In genomic region chr5:106830775-106831174, GRCm38 (mm10) we compare ENCODE assay signal across 23 mouse cellular contexts.
"Had no signal": no experiment of that assay in that cellular context is flagged by ENCODE, and none has a peak within 500 bp of the region (broad histone marks: within the 10 kb centered on the region; RNA-seq: fewer than 3 reads in every experiment).

No protein-coding gene starts in this region.

- H3K4me1 ChIP-seq: liver, embryonic 13.5 days had no signal

- H3K36me3 ChIP-seq: heart, embryonic 10.5 days; heart, embryonic 12.5 days; kidney, embryonic 15.5 days; limb, embryonic 10.5 days; limb, embryonic 12.5 days; liver, embryonic 13.5 days had no signal

- H3K4me2 ChIP-seq: heart, embryonic 12.5 days; hindbrain, embryonic 14.5 days; kidney, embryonic 15.5 days; limb, embryonic 12.5 days; liver, embryonic 11.5 days; liver, embryonic 13.5 days had no signal

- H3K9ac ChIP-seq: heart, embryonic 12.5 days; hindbrain, embryonic 14.5 days; kidney, embryonic 15.5 days; limb, embryonic 12.5 days; liver, embryonic 13.5 days had no signal

- H3K9me3 ChIP-seq: heart, embryonic 10.5 days; kidney, embryonic 15.5 days; limb, embryonic 10.5 days; limb, embryonic 12.5 days; liver, embryonic 13.5 days had no signal

- ATAC-seq: hindbrain, embryonic 16.5 days; intestine, embryonic 16.5 days had no signal

- H3K27ac ChIP-seq: heart, embryonic 10.5 days; hindbrain, embryonic 14.5 days; kidney, embryonic 15.5 days; kidney, postnatal 0 days; layer of hippocampus, adult 2 months; left cerebral cortex, adult 2 months; limb, embryonic 10.5 days; limb, embryonic 12.5 days; liver, embryonic 13.5 days had no signal

- DNase-seq: gastrocnemius, postnatal 14 days; gastrocnemius, postnatal 36 days; heart, adult 18-20 months; heart, postnatal 10 days; kidney, adult 11 months; kidney, adult 2 months; kidney, adult 9 months; kidney, postnatal 25 days; kidney, postnatal 4 days; liver; liver, embryonic 13.5 days had no signal

- H3K4me3 ChIP-seq: heart, embryonic 10.5 days; heart, embryonic 12.5 days; kidney, embryonic 15.5 days; layer of hippocampus, adult 2 months; left cerebral cortex, adult 2 months; limb, embryonic 10.5 days; limb, embryonic 12.5 days; liver, embryonic 13.5 days had no signal

- H3K27me3 ChIP-seq: heart, embryonic 12.5 days; limb, embryonic 12.5 days had no signal
